Mouse (Mus musculus) gastrocnemius, postnatal 25 days (tissue): ENCODE measurements at regions not wholly inside any gene's neighbourhood (a gene's known extent, or its start where the extent isn't known, plus 50 kb on each side); places are given as distances from the start of the nearest gene placed in this dataset.
A peak's percentile ranks its signal among the peaks of the same experiment; 100 is the strongest.

Source experiments
- DNase-seq: peaks from one replicate; pipeline ENCODE4 v3.0.0; 2022

DNA sequence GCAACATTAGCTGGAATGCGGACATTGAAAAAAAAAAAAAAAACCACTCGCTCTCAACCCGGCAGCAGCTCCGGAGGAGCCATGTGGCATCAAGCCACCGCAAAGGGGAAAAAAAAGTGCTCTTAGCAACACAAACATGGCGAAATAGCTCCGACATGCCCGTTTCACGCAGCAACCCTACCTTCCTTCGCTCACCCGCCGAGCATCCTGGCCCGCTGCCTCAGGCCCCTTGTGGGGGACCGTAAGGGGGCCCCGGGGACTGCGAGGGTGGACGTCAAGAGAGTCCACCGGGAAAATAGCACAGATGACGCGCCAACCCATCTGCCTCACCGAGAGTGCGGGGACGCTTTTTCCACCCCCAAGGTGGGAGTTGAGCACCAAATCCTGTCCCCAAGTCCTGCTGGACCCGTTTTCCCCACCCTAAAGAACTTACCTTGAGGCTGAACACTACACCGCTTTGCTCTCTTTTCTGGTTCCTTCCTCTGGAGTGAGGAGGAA is 180.8 kb upstream of the Mkln1 start:
- peak; percentile 66 for DNase-seq

DNA sequence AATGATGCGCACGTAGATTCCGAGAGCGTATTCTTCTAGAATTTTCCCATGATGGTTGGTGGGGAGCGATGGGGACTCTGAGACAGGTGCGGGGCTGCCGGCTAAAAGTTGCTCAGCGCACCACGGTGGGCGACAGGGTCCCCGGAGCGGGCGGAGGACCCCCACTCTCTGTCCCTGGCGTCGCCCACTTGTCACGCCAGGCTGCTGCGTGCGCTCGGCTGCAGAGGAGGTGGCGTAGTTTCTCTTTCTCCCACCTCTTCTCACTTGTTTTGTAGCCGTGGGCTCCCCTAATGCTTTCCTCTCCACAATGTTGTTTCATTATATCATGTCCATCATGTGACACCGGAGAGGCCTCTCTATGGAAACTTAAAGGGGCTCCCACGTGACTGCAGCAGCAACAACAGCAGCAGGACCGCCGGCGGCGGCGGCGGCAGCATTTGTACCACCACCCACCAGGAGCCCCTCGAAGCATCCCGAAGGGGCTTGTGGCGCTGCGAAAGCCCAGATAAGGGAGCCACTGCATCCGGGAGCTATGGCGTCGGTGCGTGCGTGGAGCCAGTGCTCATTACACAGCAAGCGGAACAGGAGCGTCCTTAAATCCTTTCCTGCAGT is 180.3 kb upstream of the Mkln1 start:
- peak; percentile 54 for DNase-seq

DNA sequence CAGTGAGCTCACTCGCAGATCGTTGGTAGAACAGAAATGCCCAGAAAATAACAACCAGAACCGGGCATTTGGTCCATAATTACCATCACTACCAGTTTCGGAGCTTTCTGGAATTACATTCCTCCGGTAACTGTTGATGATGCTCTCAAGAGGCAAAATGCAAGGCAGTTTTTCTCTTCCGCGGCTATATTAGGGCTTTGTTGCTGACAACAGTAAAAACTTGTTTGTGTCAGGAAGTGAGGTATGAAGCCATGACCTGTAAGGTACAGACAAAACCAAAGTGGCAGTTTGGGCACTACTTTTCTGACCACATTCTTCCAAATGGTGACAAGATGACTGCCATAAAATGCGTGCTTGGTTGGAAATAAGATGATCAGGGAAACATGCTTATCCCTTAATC is 179.7 kb upstream of the Mkln1 start:
- no peak for DNase-seq

DNA sequence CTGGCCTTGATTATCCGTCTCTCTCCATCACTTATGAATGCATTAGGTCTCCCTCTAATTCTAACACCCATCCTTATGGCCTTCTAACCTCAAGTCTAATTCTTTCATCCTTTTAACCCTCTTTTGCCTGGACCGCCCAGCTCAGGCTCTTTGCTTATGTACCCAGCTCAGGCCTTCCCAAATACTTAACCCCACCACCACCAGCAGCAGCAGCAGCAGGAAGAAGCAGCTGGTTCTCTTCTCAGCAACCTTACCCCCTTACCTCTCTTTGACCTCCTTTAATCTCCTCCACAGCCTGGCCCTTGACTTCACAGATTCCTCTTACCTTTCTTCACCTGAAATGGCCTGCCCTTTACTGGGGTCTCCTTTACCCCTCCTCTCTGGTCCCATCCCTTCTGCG is 178.8 kb upstream of the Mkln1 start:
- DNase-seq, result no peak

DNA sequence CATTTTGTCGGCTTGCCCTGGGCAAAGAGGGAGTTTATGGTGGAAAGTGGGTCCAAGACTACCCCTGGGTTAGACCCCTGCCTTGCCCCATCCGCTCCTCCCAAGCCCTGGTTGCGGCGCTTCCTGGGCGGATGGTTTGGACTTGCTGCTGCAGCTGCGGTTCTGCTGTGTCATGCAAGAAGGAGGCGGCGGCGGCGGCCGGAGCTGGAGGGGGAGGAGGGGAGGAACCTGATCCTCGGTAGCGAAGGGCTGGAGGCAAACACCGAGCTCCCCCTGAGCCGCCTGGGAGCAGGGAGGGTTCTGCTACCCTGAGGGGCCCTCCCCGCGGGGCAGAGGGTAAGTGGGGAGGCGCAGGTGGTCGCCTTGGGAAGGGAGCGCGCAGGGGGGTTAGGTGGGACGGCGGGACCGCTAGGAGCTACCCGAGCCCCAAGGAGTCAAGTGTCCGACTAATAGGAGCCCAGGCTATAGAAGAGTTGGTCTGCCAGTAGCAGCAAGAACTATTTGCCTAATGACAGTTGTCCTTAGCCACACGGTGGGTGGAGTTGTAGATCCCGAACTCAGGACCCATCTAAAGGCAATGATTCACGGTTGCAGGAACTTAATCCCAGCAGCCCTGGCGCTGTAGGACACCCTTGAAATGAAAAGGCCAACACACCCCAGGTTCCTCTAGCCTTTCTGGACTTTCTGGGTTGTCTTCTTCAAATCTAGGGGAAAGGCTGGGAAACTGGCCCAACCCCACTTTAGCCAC is 178.2 kb upstream of the Mkln1 start:
- DNase-seq, result peak; percentile 86

DNA sequence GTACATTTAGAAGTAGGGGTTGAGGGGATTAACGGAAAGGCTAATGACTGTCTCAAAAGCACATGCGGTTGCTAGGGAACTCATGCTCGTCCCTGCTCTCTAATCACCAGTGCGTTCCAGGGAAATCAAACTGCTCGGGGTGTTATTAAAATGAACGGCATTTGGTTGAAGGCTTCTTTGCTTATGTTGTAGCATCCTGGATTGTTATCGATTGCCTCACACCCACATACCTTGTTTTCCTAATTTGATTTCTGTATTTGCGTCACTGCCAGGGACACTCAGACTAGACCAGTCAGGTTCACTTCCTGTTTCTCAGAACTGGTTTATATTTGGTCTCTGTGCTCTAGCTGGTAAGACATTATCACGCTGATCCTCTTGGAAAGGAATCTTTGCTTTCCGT is 177.0 kb upstream of the Mkln1 start:
- no peak for DNase-seq

DNA sequence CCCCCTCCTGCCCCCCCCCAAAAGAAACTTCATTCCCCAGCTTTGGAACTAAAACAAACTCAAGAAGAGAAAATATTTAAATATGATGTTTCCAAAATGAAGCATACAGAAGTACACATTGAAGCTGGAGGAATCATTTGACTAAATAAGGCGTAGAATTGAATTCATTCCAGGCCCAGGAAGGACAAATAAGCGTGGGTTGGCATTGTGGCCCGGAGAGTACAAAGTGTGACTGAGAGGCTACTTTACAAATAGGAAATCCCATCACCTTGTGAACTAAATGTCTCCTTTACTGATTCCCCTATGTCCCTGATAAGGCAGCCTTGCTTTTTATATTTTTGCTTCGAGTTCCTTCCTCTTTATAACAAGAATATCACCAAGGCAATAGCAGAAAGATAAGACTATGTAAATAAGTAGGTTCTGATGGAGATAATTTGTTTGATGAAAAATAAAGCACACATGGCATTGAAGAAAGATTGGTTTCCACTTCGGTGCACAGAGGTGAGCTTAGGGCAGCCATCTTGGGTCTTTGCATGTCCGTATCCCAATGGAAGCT is 176.4 kb upstream of the Mkln1 start:
- DNase-seq, result no peak

DNA sequence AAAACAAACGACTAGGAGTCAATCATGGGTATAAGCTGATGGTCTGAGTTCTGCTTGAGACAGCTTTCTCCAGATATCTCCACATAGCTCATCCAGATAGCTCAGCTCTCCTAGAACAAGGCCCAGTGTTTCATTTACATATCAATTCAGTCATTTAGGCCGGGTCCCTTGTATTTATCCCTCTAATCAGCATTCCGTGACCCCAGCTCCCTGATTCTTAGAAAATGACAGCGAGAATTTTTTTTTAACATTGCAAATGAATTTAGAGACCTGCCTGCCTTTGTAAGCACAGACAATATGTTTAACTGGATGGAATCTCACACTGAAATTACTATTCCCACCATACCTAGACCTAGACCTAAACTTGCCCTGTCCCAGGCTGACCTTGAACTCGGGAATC is 171.1 kb upstream of the Mkln1 start:
- no peak for DNase-seq

DNA sequence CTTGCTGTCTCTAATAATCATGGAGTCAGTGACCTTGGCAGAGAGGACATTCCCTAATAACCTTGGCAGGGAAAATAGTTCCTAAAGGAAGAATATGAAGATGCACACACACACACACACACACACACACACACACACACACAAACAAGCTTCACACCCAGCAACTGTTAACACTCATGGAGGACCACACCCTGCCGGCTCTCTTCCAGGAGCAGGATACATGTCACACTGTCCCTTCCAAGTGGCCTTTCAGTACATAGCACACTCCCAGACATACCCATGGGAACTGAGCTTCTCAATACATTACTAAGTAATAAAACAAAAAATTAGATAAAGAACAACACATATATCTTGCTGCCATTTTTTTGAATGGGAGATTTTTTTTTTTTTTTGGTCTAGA is 170.5 kb upstream of the Mkln1 start:
- no peak for DNase-seq

DNA sequence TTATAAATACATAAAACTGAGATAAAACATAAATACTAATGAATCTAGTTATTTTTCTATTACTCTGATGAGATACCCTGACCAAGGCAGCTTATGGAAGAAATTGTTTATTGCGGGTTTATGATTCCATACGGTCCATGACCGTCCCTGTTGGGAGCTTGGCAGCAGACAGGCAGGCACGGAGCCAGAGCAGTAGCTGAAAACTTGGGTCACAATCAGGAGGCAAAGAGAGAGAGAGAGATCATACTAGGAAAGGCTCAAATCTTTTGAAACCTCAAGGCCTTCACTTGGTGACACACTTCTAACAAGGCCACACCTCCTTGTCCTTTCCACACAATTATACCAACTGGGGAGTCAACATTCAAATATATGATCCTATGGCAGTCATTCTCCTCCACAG is 166.7 kb upstream of the Mkln1 start:
- no peak for DNase-seq

DNA sequence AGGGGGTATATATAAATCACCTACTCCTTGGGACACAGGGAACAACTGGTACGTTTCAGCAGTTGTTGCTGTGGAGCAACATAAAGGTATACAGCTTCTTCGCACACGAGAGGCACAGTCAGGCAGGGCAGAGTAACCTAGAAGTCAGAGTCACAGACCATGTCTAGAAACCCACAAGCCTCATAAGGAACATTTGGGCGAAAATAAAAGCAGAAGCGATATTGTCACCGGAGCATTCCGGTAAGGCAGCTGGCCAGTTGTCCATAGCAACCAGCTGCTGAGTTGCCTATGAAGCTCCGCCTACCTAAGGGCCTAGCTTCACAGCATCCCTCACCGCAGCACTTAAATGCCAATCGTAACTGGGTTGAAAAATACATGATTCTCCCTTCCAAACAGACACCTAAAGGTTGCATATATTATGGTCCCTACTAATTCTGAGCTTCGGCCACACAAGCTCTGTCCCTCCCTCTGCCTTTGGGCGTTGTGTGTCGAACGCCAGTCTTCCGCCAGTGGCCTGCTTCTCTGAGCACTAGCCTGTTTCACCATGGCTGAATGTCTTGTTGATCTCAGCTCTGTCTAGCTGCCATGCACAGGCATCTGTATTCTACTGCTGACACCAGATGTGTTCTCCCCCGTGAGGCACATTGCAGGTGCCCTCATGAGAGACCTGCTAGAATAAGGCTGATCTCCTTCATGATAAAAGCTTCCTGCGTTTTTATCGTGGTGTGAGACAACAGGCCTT is 165.1 kb upstream of the Mkln1 start:
- no peak for DNase-seq

DNA sequence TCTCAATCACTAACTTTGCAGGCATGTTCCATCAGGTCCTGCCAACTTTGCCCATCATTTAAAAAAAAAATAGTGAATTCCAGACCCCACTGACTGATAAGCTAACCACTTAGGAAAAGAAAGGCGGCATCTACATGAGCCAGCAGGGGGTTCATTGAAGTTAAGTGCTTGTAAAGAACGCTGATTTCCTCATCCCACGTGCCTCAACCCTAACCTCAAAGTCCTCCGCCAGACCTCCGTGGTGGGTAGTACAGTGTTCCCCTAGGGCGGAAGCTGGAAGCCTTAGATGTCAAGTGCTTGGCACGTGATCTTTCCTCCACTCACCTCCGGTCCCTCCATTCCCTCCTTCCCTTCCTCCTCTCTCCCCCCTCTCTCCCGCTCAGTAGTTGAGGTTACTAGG is 158.5 kb upstream of the Mkln1 start:
- no peak for DNase-seq

DNA sequence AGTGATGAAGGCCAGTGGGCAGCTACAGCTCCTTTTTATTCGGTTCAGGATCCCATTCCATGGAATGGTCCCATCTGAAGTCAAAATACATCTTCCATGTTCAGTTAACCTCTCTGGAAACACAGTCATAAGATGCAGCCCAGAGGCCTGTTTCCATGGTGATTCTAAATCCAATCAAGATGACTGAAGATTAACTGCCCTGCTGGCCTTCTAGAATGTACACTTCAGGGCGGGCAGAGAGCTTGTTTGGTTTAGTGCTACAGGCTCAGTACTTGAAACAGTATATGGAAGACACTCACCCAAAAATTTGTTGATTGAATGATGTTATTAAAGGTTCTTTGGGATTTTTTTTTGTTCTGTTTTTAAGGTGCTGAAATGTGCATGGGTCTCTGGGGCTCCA is 148.0 kb upstream of the Mkln1 start:
- DNase-seq, result no peak

DNA sequence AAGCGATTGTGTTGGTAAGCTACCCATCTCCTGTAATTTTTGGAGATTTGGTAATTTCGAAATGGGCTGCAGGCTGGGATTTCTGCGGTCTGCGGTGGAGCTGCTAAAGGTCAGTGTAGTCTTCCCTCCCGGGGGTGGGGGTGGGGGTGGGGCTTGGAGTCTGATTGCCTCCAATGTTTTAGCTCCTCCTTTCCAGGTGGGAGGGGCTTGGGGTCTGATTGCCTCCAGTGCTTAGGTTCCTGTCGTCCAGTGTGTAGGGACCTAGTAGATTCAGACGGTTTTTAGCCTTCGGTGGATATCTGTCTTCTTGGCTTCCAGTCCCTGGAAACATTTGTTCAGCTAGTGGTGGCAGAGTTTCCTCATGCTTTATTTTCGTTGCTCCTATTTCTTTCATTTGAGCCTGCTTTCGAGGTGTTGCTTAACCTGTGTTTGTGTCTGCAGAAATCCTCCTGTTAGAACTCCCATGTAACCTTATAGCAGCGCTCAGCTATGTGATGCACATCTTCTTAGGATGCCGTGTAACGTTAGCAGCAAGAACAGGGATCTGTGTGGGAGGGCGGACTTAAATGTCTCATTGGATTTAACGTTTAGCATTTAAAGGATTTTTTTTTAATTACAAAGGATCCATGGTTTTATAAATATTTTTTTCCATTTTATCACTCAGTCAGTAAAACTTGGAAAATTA is 145.1 kb upstream of the Mkln1 start:
- DNase-seq, result peak; percentile 48

DNA sequence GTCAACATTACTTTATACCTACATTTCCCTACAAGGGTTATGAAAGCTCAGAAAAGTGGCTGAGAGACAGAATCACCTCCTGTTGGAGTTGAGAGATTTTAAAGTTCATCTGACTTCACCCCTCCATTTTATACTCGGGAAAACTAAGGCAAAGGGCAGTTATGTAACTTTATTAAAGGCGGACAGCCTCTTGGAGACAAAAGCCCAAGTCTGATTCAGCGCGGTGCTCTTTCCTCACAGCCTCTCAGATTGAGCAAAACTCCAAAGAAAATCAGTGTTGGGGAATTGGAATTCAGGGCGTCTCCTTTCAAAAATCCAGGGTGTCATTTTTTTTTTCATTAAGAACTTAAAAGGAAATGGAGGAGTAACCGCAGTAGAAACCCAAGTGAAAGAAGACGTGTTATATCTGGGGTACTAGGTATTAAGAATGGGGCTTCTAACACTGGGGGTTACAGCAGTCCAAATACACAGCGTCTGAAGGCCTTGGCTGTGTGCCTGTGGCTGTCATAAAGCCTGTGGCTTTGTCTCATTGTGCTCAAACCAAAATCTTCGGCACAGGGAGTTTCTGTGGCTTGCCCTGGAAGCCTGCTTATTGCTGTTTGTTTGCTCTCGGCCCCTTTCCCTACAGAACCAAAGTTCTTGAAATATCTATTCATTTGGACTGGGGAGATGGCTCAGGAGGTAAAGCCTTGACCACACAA is 137.7 kb upstream of the Mkln1 start:
- DNase-seq, result no peak

DNA sequence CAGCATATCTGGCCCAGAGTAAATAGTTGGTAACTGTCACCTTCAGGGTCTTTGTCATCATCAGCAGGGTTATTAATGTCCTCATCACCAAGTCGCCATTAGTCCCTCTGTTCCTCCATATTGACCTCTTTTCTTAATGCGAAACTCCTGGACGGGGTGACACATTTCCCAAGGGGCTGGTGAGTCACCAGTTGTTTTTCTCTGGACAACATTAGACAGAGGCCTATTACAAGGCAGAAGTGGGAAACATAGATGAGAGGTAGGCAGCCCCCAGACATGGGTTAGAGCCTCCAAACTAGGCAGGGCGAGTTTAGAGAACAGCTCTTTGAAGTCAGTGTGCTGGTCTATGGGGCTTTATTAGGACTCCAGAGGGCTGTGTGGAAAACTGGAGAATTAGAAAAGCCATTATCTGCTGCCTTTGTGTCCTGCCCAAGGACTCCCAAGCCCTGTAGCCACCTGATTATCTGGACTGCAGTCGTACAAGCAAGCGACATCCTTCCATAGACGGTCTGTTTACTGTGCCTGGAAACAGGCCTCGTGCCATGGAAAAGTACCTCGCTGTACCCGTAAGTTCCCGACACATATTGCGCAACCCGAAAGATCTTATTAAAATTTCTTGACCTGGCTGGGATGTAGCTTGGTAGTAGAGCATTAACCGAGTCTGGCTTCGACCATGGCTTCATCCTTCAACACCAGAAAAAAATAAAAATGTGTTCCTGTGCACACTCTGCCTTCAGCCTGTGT is 136.6 kb upstream of the Mkln1 start:
- DNase-seq, result peak; percentile 55

DNA sequence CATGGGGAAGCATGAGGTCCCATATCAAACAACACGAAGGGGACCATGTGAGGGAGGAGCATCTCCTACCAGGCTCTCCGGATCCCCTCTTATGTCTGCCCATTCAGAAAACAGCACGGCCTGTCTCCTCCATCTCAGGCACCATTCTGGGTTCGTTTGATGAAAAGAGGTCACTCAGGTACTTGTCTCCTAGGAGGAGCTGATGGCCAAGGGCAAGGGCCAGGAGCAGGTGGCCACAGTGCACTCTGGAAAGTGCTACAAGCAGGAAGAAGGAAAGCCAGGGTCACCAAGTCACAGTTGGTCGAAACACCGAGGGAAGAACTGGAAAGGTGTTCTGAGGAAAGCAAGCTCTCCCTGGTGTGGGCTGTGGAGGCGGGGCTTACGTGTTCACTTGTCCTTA is 135.9 kb upstream of the Mkln1 start:
- DNase-seq, result no peak

DNA sequence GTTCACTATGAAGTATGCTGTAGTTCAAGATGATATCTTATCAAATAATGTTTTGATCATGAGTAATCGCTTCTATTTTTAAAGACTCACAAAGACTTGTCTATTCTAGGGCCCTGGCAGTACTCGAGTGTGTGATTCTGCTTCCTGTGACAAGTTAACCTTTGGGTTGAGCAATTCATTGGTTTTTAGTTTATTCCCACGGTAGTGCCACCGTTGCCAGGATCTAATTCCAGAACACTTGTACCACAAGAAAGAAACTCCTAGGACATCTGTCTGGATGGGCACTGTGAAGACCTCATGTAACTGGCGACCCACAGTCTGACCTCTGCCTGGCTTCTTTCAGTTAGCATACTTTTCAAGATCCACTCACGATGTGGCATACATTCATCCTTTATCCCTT is 134.7 kb upstream of the Mkln1 start:
- no peak for DNase-seq

DNA sequence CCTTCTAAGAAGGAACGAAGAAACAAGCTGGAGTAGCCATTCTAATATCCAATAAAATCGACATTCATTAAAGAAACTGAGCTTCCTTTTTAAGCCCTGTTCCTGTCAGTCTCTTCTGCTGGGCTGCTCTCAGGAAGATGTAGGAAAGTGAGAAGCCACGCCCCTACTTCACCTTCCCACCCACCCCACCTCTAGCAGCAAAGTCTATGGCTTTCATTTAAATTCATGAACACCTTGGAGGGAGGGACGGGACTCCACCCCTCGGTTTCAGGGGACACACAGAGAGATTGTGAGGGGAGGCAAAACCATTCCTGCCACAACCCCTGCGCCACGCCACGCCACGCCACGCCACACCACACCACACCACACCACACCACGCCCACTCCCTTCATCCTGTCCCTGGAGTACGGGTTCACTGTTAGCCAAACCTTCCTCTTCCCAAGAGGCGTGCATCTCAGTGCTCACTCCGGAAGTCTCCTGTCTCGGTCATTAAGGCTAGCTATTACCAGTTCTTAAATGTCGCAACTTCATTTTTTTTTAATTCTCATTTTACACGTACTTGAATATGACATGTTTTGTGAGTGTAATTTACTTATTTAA is 132.0 kb upstream of the Mkln1 start:
- no peak for DNase-seq

DNA sequence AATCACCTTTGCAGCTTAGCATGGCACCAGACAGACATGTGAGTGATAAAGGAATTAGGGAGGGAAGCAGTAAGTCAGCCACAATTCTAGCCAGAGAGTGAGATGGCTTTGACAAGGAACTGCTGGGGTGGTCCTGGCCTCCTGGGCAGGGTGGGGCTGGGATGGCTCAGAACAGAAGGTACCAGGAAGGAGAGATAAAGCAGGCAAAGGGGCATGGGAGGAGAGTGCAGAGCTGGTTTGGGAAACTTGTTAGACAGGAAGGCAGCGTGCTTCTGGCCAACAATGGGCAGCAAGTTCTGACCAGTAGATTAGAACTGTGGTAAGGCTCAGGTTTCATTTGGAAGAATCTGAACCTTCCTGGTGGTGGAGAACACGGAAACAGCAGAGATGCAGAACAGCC is 130.5 kb upstream of the Mkln1 start:
- DNase-seq, result no peak

DNA sequence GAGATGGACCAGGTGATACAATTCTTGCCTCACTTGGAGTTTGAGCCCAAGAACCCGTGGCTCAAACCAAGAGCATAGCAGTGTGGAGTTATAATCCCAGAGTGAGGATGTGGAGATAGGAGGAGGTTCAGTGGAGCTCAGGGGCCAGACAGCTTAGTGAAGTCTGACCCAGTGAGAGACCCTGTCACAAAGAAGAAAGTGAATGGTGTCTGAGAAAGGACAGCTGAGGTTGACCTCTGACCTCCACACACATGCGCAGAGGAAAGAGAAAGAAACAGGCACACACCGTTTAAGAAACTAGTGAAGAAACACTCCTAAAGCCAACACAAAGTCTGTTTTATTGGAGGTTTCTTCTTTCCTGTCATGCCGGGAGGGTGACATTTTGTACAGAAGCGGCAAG is 124.7 kb upstream of the Mkln1 start:
- no peak for DNase-seq
